Mouse (Mus musculus) midbrain, embryonic 14.5 days (tissue): ENCODE results near the gene Gucd1. TPM values are rescaled to one million over a fixed set of nuclear protein-coding genes. Genes with fewer than 3 reads are reported as not detected.

Source experiments
- ATAC-seq: fragments of 200-750 bp; cut with Nextera tagmentation; 2 replicates; pipeline ENCODE4 v1.8.0; 2017; ENCODE audit warnings: moderate number of reproducible peaks, moderate library complexity; ENCODE audit not compliant: low FRiP score, low TSS enrichment
- DNase-seq: peaks from one replicate; pipeline ENCODE4 v3.0.0-alpha.2; 2015
- H3K27ac ChIP-seq: fragments of 300-500 bp; sonication (generic); replicated peaks from 2 replicates; pipeline ENCODE4 v1.5.1; 2014; ENCODE audit warnings: mild to moderate bottlenecking, low read depth, low read length, moderate library complexity
- H3K27me3 ChIP-seq: fragments of 300-500 bp; sonication (generic); 2 replicates; pipeline ENCODE4 v1.6.1; 2014; ENCODE audit warnings: low read length, control low read depth, mixed read lengths; ENCODE audit not compliant: control insufficient read depth, insufficient read depth
- H3K36me3 ChIP-seq: fragments of 300-500 bp; sonication (generic); 2 replicates; pipeline ENCODE4 v1.6.1; 2014; ENCODE audit warnings: low read length, control low read depth; ENCODE audit not compliant: control insufficient read depth, insufficient read depth
- H3K4me1 ChIP-seq: fragments of 300-500 bp; sonication (generic); 2 replicates; pipeline ENCODE4 v1.6.1; 2014; ENCODE audit warnings: mild to moderate bottlenecking, antibody characterized with exemption, low read length, control low read depth; ENCODE audit not compliant: control insufficient read depth, insufficient read depth
- H3K4me2 ChIP-seq: fragments of 300-500 bp; sonication (generic); 2 replicates; pipeline ENCODE4 v1.6.1; 2014; ENCODE audit warnings: mild to moderate bottlenecking, low read length, moderate library complexity
- H3K4me3 ChIP-seq: fragments of 300-500 bp; sonication (generic); replicated peaks from 2 replicates; pipeline ENCODE4 v1.5.1; 2014; ENCODE audit warnings: low read depth, low read length
- H3K9ac ChIP-seq: fragments of 300-500 bp; sonication (generic); replicated peaks from 2 replicates; pipeline ENCODE4 v1.6.1; 2014; ENCODE audit warnings: mild to moderate bottlenecking, low read length, moderate library complexity
- H3K9me3 ChIP-seq: fragments of 300-500 bp; sonication (generic); 2 replicates; pipeline ENCODE4 v1.6.1; 2016; ENCODE audit warnings: low read length, control low read depth, mixed read lengths; ENCODE audit not compliant: control insufficient read depth
- WGBS: fragments of 180-500 bp; shearing (Covaris S2); extraction: QIAGEN DNeasy Blood & Tissue Kit; methylation state at CpG from one replicate; pipeline ENCODE4 v1.1.7; 2014; 5-methylcytosine and 5-hydroxymethylcytosine counted together
- polyA plus RNA-seq: library from polyadenylated mRNA; unstranded; fragments of >200 nt; fragmentation: Nextera tagmentation; extraction: Ambion mirVana; gene quantifications from 2 replicates; pipeline ENCODE4 v1.2.1, GENCODE M21; 2014

Gene Gucd1
- polyA plus RNA-seq, 1 experiment from 2014 or later, result 31.5 TPM

GRCm38 (mm10) chr10:75324391-75324790, 193.4 kb downstream of the Gucd1 start:
- Histone ChIP-seq H3K4me3 (no peak overlapping the region), H3K4me1 (no peaks in the 10 kb centered on the region), H3K4me2 (no peak overlapping the region), H3K9ac (no peak overlapping the region), H3K27ac (no peak overlapping the region), H3K9me3 (no peaks in the 10 kb centered on the region), H3K27me3 (no peaks in the 10 kb centered on the region), H3K36me3 (no peaks in the 10 kb centered on the region)
- ATAC-seq (no peak), DNase-seq (no peak)
- WGBS, result 77% methylated on average over 10 of the region's 10 CpGs

DNA sequence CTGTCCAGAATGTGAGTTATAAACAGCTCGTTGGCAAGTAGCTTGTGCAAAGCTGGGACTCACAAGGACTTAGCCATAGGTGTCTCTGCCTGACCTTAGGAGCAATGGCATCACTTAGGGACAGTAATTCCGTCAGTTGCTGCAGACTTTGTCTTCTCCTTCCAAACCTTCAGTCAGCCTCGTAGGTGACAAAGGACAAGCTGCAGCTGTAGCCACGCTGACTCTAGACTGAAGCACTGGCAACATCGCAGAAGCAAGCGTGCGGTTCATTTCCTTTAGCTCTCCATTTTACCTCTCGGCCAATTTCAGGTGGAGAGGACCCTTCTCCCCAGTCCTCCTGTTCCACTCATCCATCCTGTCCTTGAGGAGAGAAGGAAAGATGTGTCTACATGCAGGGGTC, 193.8 kb downstream of the Gucd1 start:
- Histone ChIP-seq H3K9me3 (no peaks in the 10 kb centered on the region), H3K4me1 (no peaks in the 10 kb centered on the region), H3K27ac (no peak overlapping the region), H3K27me3 (no peaks in the 10 kb centered on the region), H3K9ac (no peak overlapping the region), H3K4me2 (no peak overlapping the region), H3K4me3 (no peak overlapping the region), H3K36me3 (no peaks in the 10 kb centered on the region)
- ATAC-seq (no peak), DNase-seq (no peak)
- WGBS, result 91% methylated on average over 8 of the region's 8 CpGs

DNA sequence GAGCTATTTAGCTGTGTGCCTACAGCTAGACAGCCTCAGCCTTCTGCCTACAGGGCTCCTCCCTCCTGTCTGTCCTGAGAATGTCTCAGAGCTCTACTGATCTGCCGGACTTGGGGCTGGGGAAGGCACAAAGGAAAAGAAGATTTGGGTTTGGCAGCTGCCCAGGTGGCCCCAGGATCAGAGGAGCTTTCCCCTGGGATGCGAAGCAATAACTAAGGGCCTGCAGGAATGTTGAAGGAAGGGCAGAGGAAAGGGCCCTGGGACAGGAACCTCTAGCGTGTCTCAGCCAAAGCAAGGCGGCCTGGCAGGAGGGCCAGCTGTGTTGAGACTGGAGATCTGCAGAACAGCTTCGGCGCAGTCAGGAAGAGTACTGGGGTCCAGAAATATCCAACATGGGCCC, 194.8 kb downstream of the Gucd1 start:
- Histone ChIP-seq H3K27ac (no peak overlapping the region), H3K4me3 (no peak overlapping the region), H3K9ac (no peak overlapping the region), H3K27me3 (peaks cover 10% of the 10 kb centered on the region; the same call in 1 of the 2 replicates), H3K4me2 (no peak overlapping the region), H3K4me1 (no peaks in the 10 kb centered on the region), H3K36me3 (no peaks in the 10 kb centered on the region), H3K9me3 (no peaks in the 10 kb centered on the region)
- DNase-seq (no peak), ATAC-seq (no peak)
- 64% methylated on average over 6 of the region's 6 CpGs for WGBS

DNA sequence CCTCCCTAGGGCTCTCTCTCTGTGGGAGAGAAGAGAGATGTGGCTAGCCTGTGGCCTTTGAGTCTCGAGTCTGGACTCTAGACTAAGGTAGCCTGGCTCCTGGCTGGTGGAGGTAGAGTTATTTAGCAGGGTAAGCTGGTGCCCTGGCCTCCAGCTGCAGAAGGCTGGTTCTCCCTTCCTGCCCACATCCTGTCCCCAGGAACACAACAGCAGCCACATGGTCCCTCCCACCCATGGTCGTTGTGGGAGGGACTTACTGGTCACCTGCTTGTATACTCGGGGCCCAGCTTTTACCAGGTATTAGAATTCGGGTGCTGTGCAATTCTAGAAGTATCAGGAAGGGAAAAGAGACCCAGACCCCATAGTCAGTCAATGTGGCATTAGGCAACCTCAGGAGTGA, 197.5 kb downstream of the Gucd1 start:
- peaks cover 30% of the 10 kb centered on the region; the same call in 1 of the 2 replicates for H3K27me3 ChIP-seq
- DNase-seq, result no peak
- no peaks in the 10 kb centered on the region for H3K9me3 ChIP-seq
- no peak for ATAC-seq
- 0 out of 2 replicates have a peak, but pooled peaks cover 6% of the 10 kb centered on the region for H3K4me1 ChIP-seq
- H3K4me3 ChIP-seq, result no peak overlapping the region
- 65% methylated on average over 4 of the region's 4 CpGs for WGBS
- H3K36me3 ChIP-seq, result no peaks in the 10 kb centered on the region
- no peak overlapping the region for H3K4me2 ChIP-seq
- no peak overlapping the region for H3K9ac ChIP-seq
- no peak overlapping the region for H3K27ac ChIP-seq

- ATAC-seq (no peak), DNase-seq (no peak)
- 87% methylated on average over 6 of the region's 6 CpGs for WGBS
- Histone ChIP-seq H3K4me3 (0 out of 2 replicates have a peak overlapping the region, but pooled peaks have one; percentile 36), H3K9ac (no peak overlapping the region), H3K36me3 (peaks cover 5% of the 10 kb centered on the region; the same call in 1 of the 2 replicates), H3K27me3 (peaks cover 30% of the 10 kb centered on the region; the same call in 1 of the 2 replicates), H3K9me3 (no peaks in the 10 kb centered on the region), H3K27ac (no peak overlapping the region), H3K4me1 (0 out of 2 replicates have a peak, but pooled peaks cover 6% of the 10 kb centered on the region), H3K4me2 (peak overlapping the region; percentile 4; the same call in 1 of the 2 replicates)
These were observed 199.6 kb downstream of the Gucd1 start for GRCm38 (mm10) chr10:75318206-75318605.

DNA sequence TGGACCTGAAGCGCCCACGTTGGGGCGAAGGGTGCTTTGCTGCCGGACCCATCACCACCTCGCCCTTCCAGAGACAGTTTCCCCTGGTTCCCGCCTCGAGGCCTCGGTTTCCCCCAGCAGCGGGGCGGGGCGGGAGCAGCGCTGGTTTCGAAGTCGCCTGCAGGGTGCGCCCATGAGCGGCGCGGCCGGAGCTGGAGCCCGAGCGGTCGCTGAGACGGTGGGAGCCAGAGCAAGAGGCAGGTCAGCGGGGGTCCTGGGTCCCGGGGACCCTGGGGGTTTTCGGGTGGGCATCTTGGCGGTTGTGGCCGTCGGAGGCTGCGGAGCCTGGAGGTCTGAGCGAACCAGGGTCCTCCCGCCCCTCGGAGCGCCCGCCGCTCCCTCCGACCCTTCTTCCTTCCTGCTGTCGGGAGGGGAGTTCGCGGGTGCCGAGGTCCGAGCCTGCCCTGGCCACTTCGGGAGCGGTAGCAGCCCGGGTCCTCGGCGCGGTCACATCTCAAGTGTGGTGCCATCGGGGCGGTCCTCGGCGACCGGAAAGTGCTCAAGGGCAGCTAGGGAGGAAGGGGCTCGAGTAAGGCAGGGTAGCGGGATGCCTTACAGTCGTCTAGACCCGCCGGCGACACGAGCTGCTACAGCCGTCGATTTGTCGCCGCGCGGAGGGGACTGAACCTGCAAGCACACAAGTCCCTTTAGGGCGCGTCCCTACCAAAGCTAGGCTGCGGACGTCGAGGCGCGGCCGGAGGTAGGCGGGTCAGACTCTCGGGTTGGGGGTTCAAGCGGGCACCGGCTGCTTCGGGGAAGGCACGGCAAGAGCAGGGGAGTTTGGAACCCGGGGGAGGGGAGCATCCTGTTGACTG, 200.6 kb downstream of the Gucd1 start:
- Histone ChIP-seq H3K27me3 (peaks cover 30% of the 10 kb centered on the region; the same call in 1 of the 2 replicates), H3K4me3 (peak overlapping the region; percentile 36), H3K4me2 (peak overlapping the region; percentile 54), H3K9ac (peak overlapping the region; percentile 37), H3K27ac (no peak overlapping the region), H3K9me3 (no peaks in the 10 kb centered on the region), H3K4me1 (0 out of 2 replicates have a peak, but pooled peaks cover 6% of the 10 kb centered on the region), H3K36me3 (peaks cover 14% of the 10 kb centered on the region)
- under 1% methylated on average over 81 of the region's 81 CpGs for WGBS
- ATAC-seq (peak; percentile 71), DNase-seq (peak; percentile 79)

DNA sequence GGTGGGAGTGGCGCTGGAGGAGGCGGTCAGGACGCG, 201.1 kb downstream of the Gucd1 start, which contains the start of gene Adora2a:
Gene Adora2a, plus strand, starts transcription at position 6 of the 36 bp plus-strand sequence.
- Histone ChIP-seq H3K9ac (peak within 1 kb of the TSS; percentile 37), H3K27ac (no peak within 1 kb of the TSS), H3K36me3 (peaks cover 18% of the 10 kb centered on the region), H3K4me2 (peak within 1 kb of the TSS; percentile 54), H3K4me1 (0 out of 2 replicates have a peak, but pooled peaks cover 6% of the 10 kb centered on the region), H3K4me3 (peak within 1 kb of the TSS; percentile 36), H3K9me3 (no peaks in the 10 kb centered on the region), H3K27me3 (peaks cover 30% of the 10 kb centered on the region; the same call in 1 of the 2 replicates)
- WGBS, result 4% methylated on average over 4 of the region's 4 CpGs
- no peak for ATAC-seq
- no peak for DNase-seq

DNA sequence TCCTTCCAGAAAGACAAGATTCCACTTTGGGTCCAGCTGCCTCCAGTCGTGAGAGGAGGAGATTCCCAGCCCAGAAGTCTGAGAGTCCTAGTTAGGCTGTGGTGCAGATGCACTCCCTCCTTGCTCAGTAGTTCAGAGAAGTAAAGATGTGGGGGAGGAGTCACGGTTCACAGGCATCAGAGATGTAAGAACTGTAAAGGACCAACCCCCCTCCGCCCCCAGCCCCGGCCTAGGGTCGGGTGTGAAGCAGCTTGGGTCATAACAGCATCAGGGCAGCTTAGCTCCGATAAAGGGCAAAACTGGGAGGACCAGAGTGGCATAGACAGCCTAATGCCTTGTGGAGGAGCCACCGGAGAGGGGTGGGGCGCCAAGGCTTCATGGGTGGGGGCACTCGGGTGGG, 201.3 kb downstream of the Gucd1 start:
- Histone ChIP-seq H3K4me3 (peak overlapping the region; percentile 36), H3K4me1 (0 out of 2 replicates have a peak, but pooled peaks cover 6% of the 10 kb centered on the region), H3K9me3 (no peaks in the 10 kb centered on the region), H3K36me3 (peaks cover 20% of the 10 kb centered on the region), H3K27me3 (peaks cover 30% of the 10 kb centered on the region; the same call in 1 of the 2 replicates), H3K27ac (no peak overlapping the region), H3K4me2 (peak overlapping the region; percentile 54), H3K9ac (peak overlapping the region; percentile 37; the same call in 1 of the 2 replicates)
- ATAC-seq (peak; percentile 5), DNase-seq (peak; percentile 25)
- WGBS, result 7% methylated on average over 9 of the region's 9 CpGs

GRCm38 (mm10) chr10:75315756-75316155, 202.0 kb downstream of the Gucd1 start:
- peak; percentile 27 for DNase-seq
- no peak for ATAC-seq
- WGBS, result 82% methylated on average over 8 of the region's 8 CpGs

More at GRCm38 (mm10) chr10:75315756-75316155, 202.0 kb downstream of the Gucd1 start:
- H3K9ac ChIP-seq, result no peak overlapping the region
- 0 out of 2 replicates have a peak, but pooled peaks cover 6% of the 10 kb centered on the region for H3K4me1 ChIP-seq
- H3K27ac ChIP-seq, result no peak overlapping the region
- no peak overlapping the region for H3K4me2 ChIP-seq
- peaks cover 30% of the 10 kb centered on the region; the same call in 1 of the 2 replicates for H3K27me3 ChIP-seq
- no peaks in the 10 kb centered on the region for H3K9me3 ChIP-seq
- no peak overlapping the region for H3K4me3 ChIP-seq
- H3K36me3 ChIP-seq, result peaks cover 27% of the 10 kb centered on the region
